Mouse (Mus musculus) kidney, adult 9 months (tissue): ENCODE results near the gene Ankk1.
A peak's percentile ranks its signal among the peaks of the same experiment; 100 is the strongest.

Experiments
- DNase-seq: peaks from one replicate; pipeline ENCODE4 v3.0.0; 2022

Ankk1 gene

DNA sequence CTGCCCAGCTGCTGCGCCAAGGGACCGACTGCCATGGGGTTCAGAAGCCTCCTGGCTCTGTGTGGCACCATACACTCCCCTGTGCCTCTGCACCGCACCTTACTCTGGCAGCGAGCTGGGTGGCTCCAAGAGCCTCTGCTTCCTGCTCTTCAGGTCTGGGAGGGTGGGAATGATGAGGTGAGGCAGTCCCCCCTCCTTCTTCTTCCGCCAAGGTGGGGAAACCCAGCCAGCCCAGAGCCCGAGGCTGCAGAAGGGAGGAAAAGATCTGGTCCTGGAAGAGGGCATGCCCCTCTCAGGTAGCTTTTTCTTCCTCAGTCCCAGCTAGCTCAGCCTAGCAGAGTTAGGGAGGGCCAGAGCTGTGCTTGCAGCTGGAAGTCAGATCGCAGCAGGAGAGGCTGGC lies at the start of gene Ankk1:
Gene Ankk1 (minus strand): TSS at position 101 of the 400 bp plus-strand sequence.
- DNase-seq = no peak

DNA sequence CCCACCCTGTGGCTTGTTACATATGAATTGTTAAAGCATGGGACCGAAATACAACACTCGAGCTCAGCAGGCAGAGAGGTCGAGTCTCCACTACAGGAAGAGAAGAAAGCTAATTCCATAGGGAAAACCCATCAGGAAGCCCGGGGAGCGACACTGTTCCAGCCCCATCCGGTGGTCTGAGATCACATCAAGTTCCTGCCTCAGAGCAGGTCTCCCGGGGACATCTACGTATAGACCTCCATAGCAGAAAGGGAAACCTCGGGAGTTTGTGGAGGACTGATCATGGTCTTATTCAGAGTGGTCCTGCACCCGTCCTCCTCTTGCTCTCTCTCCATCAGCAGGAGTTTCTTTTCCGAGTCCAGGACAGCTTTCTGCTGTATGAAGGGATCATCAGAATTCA lies 45.3 kb upstream of the Ankk1 start:
- DNase-seq = no peak

DNA sequence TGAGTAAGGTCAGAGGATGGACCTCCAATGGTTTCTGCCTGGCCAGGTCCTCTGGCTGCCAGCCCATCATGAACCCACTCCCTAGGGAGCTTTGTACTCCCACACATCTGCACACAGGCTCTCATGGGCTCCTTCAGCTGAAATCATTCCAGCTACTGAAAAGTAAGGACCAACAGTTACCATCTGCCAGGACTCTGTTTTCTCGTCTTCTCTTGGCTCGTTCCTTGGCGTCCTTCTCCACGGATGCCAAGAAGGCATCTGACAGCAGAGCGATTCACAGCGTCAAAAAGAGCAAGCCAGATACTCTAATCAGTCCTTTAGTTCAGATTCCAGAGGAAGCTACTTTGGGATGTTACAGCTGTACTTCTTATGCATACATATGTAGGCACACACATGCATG lies 44.1 kb upstream of the Ankk1 start:
- no peak for DNase-seq

DNA sequence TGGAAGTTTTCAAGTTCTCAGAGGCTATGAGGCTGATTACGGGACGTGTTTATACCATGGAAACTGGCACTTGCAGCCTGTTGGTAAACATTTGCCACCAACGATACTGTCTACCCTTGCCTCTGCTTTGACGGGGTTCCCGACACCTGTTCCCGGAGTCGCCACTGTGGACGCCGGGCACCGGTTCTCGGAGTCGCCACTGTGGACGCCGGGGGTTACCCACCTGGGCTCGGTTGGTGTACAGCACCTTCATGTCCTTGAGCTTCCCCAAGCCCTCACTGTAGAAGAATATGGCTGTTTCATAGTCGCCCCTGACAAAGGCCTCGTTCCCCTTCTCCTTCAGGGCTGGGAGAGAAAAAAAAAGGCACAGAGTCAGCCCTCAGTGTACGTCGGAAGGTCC lies 43.2 kb upstream of the Ankk1 start:
- DNase-seq = no peak

DNA sequence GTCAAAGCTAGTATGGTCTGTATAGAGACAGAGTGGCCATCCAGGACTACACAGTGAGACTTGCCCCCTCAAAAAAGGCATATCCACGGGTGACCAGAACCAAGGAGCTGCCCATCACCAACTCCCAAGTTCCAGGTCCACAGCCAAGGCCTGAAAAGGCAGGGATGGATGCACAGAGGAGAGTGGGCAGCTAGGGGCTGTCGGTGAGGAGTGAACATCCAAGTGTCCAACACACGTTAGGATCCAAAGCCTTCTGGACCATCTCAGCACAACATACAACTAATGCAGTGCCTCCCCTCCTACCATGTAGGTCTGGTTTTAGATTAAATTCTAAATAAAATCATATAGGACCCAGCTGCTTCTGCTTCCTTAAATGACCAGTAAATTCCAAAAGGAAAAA lies 29.3 kb upstream of the Ankk1 start:
- DNase-seq = no peak

DNA sequence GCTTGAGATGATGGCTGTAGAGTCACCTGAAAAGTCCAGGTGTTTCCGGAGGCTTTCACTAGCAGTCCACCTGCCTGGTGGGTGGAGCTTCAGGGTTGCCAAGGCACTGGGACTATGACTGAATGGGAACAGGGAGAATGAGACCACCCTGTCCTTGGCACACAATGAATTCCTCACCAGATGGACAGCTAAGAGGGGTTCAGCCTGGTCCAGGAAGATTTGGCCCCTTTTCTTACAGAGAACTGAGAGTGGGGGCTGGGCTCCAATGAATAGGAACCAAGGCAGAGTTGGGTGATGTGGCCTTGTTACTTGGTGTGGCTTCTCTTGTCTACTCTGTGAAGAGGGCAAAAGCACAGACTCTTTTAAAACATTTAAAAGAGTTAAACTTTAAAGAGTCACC lies 25.6 kb upstream of the Ankk1 start:
- no peak for DNase-seq

DNA sequence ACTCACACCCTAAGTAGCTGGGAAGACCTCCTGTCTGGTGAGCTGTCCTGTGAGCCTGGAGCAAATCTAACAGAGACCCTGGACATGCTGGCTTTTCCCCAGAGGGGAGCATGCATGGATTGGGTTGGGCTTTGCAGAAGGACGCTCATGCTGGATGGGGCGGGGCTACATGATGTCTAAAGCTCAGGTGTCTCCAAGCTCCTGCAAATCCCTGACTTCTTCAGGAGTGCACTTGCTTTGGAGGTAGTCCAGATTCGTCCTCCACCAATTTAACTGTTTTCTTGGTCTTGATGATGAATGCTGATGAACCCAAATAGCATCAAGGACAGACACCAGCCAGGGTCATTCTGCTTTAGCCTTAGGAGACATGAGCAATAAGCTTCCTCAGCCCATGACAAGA lies 23.7 kb upstream of the Ankk1 start:
- no peak for DNase-seq

DNA sequence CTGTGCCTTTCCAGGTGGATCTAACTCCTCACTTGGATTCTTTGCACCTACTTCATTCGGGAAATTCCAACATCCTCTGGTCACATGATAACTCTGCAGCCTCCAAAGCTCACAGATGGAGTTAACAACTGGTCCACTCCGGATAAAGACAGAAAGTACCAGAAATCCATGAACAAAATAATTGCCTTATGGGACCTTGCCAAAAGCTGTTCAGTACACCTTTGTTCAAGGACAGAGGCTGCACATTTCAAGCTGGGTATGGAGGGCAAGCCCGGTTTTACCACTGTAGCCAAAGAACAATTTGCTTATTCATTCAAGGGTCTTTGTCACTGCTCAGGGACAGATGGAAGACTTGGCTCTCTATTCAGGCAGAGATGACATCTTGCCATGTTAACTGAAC lies 15.8 kb upstream of the Ankk1 start:
- DNase-seq = peak; percentile 14

DNA sequence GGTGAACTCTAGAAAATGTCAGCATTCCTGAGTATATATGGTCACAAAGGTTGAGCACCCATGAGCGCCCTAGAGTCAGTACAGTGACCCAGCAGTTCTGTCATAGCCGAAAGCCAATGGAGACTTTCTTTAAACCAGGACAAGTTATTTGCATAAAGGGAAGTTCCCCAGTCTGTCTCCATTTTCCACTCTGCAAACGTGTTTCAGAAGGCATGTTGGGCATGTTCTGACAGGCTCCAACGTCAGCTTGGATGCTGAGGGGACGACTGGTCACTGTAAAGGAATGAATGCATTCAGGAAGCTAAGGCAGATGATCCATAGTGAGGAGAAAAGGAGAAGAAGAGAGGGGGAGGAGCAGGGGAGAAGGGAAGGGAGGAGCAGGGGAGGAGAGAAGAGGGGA lies 657 bp upstream of the Ankk1 start:
- DNase-seq = no peak

DNA sequence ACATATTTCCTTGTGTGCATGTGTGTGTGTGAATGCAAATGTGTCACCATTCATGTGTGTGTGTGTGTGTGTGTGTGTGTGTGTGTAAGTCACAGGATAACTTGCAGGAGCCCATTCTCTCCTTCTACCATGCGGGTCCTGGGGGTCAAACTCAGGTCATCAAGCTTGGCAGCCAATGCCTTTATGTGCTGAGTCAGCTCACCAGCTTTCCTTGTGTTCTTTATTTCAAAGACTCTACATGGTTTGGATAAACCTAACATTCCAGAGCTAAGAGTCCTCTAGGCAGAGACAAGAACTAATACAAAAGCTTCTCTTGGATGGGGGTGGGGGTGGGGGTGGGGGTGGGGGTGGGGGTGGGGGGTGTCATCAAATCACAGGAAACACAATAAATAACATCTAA lies 1.2 kb downstream of the Ankk1 start:
- no peak for DNase-seq

DNA sequence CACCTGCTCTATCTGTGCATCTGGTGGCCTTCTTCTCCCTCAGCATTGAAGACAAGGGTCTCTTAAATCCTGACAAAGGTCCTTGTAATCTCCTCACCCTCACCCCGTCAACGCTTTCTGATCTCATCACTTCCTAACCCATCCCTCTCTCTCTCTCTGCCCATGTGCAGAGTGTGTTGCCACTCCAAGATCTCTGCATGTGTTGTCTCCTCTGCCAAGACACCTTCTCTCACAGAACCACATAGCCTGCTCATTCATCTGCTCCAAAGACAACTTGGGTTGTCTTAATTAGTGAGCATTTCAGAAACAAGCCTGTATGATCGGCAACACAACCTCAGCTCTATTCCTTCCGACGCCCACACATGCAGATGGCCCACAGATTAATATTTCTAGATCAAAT lies 3.0 kb downstream of the Ankk1 start:
- DNase-seq = no peak

DNA sequence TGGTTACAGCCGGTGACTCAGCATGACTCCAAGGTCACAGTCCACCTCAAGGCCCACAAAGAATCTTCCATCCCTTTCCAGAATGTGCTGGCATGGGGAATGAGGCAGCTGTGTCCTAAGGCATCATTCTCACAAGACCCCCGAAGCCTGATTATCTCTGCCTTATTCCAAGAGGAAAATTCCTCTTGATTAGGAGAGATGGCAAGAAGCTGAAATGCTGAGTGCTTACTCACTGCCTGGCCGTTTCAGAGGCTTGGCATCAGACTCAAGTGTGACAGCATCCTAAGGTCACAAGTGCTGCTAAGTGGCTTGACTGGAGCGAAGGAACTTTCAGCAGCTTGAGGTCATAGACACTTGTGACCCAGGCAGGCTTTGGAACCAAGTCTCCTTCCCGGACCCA lies 16.2 kb downstream of the Ankk1 start:
- no peak for DNase-seq

DNA sequence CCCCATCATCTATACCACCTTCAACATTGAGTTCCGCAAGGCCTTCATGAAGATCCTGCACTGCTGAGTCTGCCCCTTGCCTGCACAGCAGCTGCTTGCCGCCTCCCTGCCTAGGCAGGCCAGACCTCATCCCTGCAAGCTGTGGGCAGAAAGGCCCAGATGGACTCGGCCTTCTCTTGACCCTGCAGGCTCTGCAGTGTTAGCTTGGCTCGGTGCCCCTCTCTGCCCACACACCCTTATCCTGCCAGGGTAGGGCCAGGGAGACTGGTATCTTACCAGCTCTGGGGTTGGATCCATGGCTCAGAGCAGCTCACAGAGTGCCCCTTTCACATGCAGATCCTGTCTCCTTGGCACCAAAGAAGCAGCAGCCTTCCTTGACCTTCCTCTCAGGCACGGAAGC lies 19.8 kb downstream of the Ankk1 start:
- no peak for DNase-seq

DNA sequence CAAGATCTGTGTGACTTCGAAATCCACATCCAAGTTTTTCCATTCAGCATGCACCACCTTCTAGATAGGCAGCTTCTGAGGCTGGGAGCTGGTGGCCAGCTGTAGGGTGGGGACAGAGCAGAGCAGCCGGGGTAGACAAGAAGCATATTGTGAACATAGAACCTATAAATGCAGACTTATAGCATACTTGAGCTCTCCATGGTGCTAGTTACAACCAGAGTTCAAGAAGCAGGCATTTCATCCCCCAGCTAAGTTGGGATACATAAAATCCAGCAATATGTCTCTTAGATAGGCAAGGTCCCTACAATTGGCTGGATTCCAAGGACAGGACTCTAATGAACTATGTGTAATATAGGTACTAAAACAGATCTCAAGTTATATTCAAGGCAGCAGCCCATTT lies 23.1 kb downstream of the Ankk1 start:
- no peak for DNase-seq

DNA sequence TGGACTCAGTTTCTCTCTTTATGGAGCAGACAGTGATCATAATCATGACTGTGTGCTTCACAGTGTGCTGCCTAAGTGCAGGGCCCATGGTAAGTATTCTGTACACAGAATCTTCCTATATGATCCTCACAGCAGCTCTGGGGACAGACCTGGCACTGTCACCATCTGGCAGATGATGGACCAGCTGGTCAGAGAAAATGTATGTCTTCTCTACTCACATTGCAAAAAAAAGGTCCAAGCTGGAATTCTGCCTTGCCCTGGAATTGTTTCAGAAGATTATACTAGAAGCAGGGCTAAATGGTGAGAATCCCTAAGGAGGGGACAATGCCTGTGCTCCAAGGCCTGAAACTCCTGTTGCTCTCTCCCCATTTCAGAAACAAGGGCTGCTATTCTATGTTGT lies 30.8 kb downstream of the Ankk1 start:
- no peak for DNase-seq

DNA sequence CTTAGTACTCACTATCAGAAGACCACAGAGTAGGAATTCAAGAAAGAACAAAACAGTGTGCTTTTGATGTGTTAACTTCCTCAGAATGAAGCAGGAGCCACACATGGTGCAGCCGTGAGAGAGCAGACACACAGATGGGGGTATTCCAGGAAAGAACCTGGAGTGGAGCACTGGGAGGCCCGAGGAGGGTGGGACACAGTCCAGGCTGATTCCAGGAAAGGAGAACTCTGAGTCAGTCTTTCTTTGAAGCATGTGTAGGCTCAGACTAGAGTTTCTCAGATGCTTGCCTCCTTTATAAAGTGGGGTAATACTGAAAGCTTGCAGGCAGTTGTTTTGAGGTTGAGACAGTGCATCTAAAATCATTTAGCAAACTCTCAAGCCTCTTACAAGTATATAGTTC lies 34.6 kb downstream of the Ankk1 start:
- DNase-seq = no peak

DNA sequence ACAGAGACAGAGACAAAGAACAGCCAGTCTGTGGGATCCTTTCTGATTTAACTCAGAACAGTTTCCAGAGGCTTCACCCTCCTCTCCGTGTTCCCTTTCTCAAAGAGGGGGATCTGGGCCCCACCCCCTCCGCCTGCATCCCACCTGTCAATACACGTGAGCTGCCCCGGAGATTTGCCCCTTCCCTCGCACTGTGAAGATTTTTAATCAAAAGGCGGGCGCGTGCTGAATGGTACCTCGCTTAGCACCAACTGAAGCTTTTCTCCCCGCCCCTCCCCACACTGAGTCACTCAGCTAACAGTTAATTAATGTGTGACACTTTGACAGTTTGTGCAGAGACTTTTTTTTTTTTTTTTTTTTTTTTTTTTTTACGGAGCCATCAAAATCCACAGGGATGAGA lies 40.7 kb downstream of the Ankk1 start:
- no peak for DNase-seq

DNA sequence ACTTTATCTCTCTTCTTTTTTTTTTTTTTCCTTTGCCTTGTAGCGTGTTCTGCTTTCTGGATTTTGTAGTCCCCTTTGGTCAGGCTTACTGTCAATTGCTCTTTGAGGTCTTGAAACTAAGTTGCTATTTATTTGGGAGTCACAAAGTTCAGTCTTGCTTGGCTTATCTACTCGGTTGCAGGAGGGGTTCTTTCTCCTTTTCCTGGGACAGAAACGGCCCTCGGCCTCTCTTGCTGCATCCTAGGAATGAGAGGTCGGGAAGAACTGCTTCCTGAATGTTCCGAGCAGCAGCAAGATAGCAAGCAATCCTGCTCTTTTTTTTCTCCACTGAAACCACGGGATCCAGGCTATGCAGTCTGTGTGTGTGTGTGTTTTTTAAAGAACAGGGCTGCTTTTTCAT lies 41.5 kb downstream of the Ankk1 start:
- DNase-seq = no peak

DNA sequence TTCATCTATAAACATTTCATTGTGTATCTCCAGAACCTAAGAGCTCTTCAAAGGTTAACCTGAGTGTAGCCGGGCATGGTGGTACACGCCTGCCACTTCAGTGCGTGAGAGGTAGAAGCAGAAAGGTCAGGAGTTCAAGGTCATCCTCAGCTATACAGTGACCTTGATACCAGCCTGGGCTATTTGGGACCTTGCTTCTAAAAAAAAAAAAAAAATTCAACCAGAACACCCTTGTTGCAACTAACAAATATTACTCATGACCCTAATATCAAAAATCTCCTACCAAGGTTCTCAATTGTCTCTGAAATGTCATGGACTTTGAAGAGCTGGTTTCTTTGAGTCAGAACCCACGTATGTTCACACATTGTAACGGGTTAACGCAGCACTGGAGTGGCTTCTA lies 42.0 kb downstream of the Ankk1 start:
- no peak for DNase-seq

DNA sequence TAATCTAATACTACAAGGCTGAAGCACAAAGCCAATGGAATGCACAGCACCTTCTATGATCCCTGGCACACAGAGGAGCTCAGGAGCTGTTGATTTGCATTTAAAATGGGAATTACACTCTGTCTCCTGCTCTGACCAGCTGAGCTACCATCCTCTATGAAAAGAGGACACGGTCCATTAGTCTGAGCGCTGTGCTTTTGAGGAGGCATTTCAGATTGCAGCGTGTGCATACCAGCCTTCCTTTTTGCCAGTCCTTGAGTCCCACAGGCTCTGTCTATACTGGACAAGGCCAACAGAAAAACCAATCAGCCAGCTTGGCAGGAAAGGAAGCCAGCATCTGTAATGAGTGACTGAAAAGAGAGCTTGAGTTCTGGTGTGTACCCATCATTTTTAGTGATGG lies 42.8 kb downstream of the Ankk1 start:
- no peak for DNase-seq

DNA sequence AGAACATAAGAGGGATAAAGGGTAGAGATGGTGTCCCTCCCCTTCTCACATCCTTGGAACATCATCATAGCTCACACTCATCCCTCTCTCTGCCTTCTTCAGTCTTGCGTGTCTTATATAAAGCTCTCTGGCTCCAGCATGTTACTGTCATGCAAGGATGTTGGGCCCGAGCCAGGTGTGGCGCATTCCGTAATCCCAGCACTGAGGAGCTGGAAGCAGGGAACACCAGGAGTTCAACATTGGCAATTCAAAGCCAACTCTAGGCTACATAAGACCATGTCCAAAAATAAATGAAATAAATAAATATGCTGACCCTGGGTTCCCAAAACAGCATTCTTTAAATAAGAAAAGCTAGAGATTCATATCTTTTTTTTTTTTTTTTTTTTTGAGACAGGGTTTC lies 46.9 kb downstream of the Ankk1 start:
- no peak for DNase-seq

DNA sequence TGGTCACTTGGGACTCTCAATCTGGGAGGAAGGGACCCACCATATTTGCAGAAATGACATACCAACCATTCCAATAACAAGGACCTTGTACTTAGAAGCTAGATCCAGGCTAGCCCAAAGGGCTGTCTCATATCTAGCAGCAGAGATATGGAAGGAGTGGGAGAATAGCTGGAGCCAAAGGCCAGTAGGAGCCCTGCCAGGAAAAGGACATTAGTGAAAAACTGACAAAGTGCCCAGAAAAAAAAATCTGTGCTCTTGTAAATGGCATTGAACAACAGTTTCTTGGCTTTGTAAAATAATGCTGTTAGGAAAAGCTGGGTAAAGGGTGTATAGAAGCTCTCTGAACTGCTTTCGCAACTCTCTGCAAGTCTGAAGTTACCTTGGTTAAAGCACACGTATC lies 52.9 kb downstream of the Ankk1 start:
- no peak for DNase-seq

DNA sequence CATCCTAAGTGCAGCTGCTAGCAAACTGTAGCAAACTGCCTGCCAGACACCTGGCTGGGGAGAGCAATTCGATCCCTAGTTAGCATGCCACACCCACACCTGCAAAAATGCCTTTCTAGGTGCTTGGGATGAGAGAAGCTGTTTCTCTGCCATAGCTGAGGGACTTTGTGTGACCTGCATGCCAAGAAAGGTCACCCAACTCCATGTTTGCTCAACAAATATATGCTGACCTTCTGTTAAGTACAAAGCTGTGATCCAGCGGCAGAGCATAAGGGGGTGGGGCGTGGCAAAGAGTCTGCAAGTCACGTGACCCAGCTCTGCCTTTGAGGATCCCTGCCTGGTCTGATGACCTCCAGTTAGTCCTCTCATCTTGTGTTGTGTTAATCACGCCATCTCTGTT lies 61.1 kb downstream of the Ankk1 start:
- no peak for DNase-seq
